Mouse (Mus musculus) layer of hippocampus, postnatal 36 days (tissue): ENCODE data around the gene Ubap2l. TPM values are rescaled to one million over a fixed set of nuclear protein-coding genes. Genes with fewer than 3 reads are reported as not detected.
A peak's percentile ranks its signal among the peaks of the same experiment; 100 is the strongest.

ENCODE experiments used
- DNase-seq, 2 experiments: peaks; one replicate each; pipeline ENCODE4 v3.0.0; 2022
- microRNA-seq, 2 experiments: library from miRNA; unstranded; fragments of <30 nt; microRNA quantifications; one replicate each; pipeline ENCODE4 v1.2.0; 2021
- total RNA-seq, 2 experiments: library from RNA; stranded (reverse); gene quantifications; 2 replicates each; pipeline ENCODE4 v1.2.3; 2021

Gene Ubap2l
- total RNA-seq, 2 experiments from 2014 or later, result 149 to 181 TPM

DNA sequence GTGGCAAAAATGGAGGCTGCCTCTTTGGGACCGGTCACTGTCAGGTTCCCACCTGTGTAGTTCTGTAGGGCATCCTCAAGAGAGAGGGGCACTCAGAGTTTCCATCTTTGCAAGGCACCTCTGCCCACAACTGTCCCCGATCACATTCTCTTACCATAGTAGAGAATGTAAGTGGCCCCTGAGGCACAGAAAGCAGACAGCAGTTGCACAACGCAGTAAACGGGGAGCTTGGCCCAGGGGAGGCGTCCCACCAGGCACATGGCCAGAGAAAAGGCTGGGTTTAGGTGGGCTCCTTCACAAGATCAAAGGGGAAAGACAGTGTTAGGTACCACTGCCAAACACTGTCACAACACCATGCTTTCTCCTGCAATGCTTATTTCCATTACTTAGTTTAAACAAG lies 86.5 kb downstream of the Ubap2l start:
- no peak for DNase-seq

- no peak for DNase-seq
These were observed 86.9 kb downstream of the Ubap2l start for GRCm38 (mm10) chr3:89965557-89965956.

DNA sequence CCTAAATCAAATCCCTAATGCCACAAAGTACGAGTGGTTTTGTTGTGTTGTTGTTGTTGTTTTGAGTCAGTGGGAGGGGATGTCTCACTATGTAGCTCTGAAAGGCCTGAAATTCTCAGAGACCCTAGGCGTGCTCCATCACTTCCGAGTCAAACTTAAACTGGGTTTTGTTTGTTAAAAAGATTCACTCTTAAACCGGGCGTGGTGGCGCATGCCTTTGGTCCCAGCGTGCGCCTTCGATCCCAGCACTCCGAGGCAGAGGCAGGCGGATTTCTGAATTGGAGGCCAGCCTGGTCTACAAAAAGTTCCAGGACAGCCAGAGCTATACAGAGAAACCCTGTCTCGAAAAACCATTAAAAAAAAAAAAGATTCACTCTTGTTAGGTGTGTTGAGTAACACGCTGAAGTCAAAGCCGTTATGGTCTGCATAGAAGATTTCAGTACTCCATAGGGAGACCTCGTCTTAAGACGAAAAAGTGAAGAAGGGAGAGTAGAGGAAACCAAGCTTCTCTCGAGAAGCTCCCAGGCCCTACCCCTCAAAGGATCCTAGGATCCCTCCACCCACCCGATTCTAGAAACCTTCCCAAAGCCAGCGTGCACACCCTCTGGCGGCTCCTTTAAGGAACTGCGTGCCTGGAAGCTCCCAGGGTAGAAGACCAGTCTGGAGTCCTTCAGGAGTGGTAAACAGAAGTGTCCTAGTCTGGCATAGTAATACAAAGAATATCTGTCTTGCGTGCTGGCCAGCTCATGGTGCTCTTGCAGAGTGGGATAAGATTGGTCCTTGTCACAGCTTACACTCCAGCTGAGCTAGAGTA lies 88.3 kb downstream of the Ubap2l start:
- DNase-seq, result peak in 1 of 2 experiments; percentile 47

GRCm38 (mm10) chr3:89963221-89963763 lies 89.1 kb downstream of the Ubap2l start, which contains the start of gene Atp8b2:
TSS of gene Atp8b2 (minus strand) at chr3:89963508.
- DNase-seq, result peak; percentile 64 to 67

DNA sequence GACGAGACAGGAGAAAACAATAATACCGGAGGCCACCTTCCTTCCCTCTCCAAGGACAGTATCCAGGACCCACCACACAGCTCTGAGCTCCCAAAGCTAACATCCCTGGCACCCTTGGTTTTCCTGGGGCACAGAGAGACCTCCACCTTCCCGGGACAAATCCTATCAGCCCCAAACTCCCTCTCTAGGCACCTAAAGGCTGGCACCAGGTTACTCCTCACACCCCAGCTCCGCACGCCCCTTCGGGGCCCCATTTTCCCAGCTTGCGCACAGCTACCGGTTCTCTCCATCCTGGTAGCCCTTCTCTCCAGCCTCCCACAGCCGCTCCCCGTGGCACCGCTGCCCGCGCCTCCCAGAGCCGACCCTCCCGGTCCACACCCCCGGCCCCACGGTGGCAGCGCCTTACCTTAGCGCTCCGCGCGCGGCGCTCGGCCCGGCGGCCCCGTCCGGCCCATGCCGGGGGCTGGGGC lies 89.6 kb downstream of the Ubap2l start:
- peak in 1 of 2 experiments; percentile 34 for DNase-seq

DNA sequence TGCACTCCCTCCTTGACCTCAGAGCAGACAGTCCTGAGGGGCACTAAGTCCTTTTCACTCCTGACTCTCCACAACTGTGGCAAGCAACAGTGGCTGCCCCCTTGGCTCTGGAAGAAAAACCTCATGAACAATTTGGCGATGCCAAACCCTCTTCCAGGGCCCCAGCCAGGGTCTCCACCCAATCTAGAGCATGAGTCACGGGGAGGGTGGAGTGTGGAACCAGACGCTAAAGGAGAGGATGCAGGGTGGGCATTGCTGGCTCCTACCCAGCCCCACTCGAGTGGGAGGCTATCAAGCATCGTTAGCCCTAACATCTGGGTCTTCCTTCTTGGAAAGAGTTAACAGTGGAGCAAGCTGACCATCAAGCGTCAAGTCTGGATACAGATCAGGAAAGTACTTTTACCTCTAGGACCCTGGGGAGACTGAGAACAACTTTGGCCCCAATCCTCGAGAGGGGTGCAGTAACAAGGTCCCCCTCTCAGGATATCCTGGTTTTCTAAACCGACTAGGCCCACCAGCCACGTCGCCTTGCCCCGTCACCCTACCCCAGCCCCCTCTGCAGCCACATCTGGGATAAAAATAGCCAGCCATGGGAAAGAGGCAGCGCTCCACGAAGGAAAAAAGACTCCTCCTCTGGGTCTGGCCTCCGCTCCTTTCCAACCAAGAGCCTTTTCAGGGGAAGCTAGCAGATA lies 90.2 kb downstream of the Ubap2l start:
- no peak for DNase-seq

DNA sequence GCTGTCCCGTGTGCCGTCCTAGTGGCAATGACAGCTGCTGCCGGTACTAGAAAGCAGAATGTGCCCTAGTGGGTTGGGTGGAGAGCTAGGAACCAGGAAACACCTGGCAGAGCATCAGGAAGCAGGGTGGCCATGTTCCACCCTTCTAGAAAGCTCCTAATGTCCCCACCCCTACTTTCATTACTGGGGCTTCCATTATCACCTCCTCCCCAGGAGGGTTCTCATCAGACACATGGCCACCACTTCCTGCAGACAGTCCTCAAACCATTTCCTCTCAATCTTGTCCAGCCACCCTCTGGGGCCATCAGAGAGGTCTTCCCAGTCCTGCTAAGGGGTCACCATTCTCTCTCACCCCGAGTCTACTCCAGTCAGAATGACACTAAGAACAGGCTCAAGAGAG lies 91.0 kb downstream of the Ubap2l start:
- no peak for DNase-seq

DNA sequence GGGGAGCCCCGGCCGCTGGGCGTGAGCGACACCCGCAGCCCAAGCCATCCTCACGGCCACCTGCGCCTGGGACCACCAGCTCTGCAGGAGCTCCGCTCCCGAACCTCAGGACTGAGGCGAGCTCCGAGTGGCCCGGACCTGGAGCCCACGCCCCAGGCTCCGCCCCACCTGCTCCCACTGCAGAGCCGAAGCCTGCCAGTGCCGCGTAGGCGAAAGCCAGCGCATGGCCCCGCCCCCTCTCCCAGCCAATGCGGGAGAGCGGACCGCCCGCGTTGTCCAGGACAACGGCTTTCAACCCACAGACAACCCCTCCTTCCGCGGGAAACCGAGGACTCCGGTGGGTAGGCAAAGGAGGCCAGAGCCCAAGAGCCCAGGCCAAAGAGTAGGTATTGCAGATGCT lies 92.0 kb downstream of the Ubap2l start:
- DNase-seq, result peak; percentile 94 to 96

GRCm38 (mm10) chr3:89959435-89959834 lies 93.0 kb downstream of the Ubap2l start:
- no peak for DNase-seq

DNA sequence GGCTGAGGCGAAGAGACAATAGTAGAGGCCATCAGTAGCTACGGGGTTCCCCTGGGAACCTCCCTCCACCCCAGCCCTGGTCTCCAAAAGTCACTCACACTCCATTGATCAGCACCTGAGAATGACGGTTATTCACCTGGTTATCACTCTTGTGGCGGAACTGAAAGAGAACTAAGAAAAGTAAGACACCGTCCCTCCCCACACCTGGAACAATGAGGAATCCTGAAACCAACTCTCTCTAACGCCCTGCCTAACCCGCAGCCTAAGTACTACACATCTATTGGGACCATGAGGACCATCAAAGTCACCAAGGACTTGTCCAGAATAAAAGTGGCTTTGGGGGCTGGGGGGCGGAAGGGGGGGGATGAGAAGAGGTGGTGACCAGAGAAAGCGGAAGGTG lies 94.5 kb downstream of the Ubap2l start:
- DNase-seq, result no peak

DNA sequence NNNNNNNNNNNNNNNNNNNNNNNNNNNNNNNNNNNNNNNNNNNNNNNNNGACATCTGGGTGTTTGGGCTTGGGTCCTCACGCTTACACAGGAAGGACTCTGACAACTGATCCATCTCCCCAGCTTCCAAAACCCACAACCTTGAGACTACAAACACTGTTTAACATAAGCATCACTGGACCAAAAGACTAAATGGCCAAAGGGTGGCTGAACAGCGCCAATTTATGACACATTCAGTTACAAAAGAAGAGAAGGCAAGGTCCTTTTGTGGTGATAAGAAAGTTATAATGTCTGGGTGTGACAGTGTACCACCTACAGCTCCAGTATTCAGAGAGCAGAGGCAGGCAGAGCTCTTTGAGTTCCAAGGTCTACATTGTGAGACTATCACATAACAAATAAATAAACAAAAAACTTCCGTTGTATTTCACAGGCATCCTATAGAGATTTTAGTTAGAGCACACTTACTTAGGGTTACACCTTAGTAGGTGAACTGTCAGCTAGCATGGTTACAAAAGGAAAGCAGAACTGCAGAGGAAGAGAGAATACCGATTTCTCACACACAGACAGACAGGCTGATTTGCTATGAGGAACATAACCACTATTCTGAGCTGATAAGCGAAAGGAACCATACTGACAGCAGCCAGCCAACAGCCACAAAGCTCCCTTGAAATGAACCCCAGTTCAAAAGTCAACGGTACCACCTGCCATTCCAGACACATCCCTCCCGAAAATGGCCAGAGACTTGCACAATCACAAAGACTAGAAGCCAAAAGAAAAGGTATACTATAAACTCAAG lies 96.1 kb downstream of the Ubap2l start:
- no peak for DNase-seq

- peak; percentile 69 to 71 for DNase-seq
These were observed 99.0 kb downstream of the Ubap2l start for GRCm38 (mm10) chr3:89953420-89953819.

Small RNA genes within 50 kb of the gene (microRNA-seq; reads per million reads assigned to microRNA genes)
- 6.6 to 7.0 reads per million in 2 experiments for gene Mir190b
- gene Mir7669, result 0.60 to 0.63 reads per million in 2 experiments

Other genes with a start within 250 kb of the Ubap2l start
- gene She, start 221.3 kb downstream of the Ubap2l start, total RNA-seq, result 1 to 10 TPM; 2.4 to 2.9 TPM
- gene Il6ra, start 139.4 kb downstream of the Ubap2l start, total RNA-seq, result 1 to 10 TPM; 6.3 to 7.7 TPM
- gene Atp8b2, start 89.1 kb downstream of the Ubap2l start, total RNA-seq, result 10 to 100 TPM; 82.7 to 86.9 TPM
- gene Hax1, start 53.8 kb downstream of the Ubap2l start, total RNA-seq, result 10 to 100 TPM; 97.5 to 98.2 TPM
- 10 to 100 TPM; 90.6 to 95.5 TPM for gene 4933434E20Rik, start 992 bp downstream of the Ubap2l start, total RNA-seq
- gene Tpm3, start 20.0 kb upstream of the Ubap2l start, total RNA-seq, result 100 to 1,000 TPM; 181 to 182 TPM
- under 1 TPM; 0.38 to 0.45 TPM for gene Nup210l, start 51.5 kb upstream of the Ubap2l start, total RNA-seq
- gene Rps27, start 161.0 kb upstream of the Ubap2l start, total RNA-seq, result 100 to 1,000 TPM; 928 to 941 TPM
- 1 to 10 TPM; 8.9 to 9.8 TPM for gene Rab13, start 161.1 kb upstream of the Ubap2l start, total RNA-seq
- 10 to 100 TPM; 46.0 to 47.2 TPM for gene Jtb, start 179.0 kb upstream of the Ubap2l start, total RNA-seq
- under 1 TPM in 1 of 2 experiments, not detected in 1; 0.40 TPM for gene Creb3l4, start 190.9 kb upstream of the Ubap2l start, total RNA-seq
- gene Slc39a1, start 195.5 kb upstream of the Ubap2l start, total RNA-seq, result 10 to 100 TPM; 44.9 to 47.2 TPM
- gene Crtc2, start 201.5 kb upstream of the Ubap2l start, total RNA-seq, result 10 to 100 TPM; 34.5 to 41.3 TPM
- gene Dennd4b, start 212.6 kb upstream of the Ubap2l start, total RNA-seq, result 10 to 100 TPM; 30.5 to 31.8 TPM
- gene Gatad2b, start 240.6 kb upstream of the Ubap2l start, total RNA-seq, result 100 to 1,000 TPM in 1 of 2 experiments, 10 to 100 TPM in 1; 95.2 to 109 TPM